Mouse (Mus musculus) liver, adult 2 months (tissue): ENCODE data around the gene Zfp113. TPM values are rescaled to one million over a fixed set of nuclear protein-coding genes. Genes with fewer than 3 reads are reported as not detected.
A peak's percentile ranks its signal among the peaks of the same experiment; 100 is the strongest.
"Not testable (repeated sequence)": the region's sequence is repeated elsewhere in the genome, so short reads cannot be mapped to it uniquely, and the experiment has no call there.

ENCODE experiments used
- DNase-seq: peaks from one replicate; pipeline ENCODE4 v3.0.0-alpha.2; 2011; ENCODE audit warnings: low read depth, low spot score; ENCODE audit errors: extremely low read depth
- H3K27ac ChIP-seq: fragments of 200-500 bp; replicated peaks from 2 replicates; pipeline ENCODE4 v1.5.1; 2012; ENCODE audit warnings: low read depth, mild to moderate bottlenecking, control low read depth, inconsistent platforms, low read length; ENCODE audit not compliant: insufficient read depth
- H3K27me3 ChIP-seq: fragments of 200-500 bp; 2 replicates; pipeline ENCODE4 v1.6.1; 2012; ENCODE audit warnings: mild to moderate bottlenecking, moderate library complexity, low read length, inconsistent platforms; ENCODE audit not compliant: control insufficient read depth, insufficient read depth
- H3K36me3 ChIP-seq: fragments of 200-500 bp; 2 replicates; pipeline ENCODE4 v1.6.1; 2012; ENCODE audit warnings: low read length, inconsistent platforms; ENCODE audit not compliant: control insufficient read depth, insufficient read depth
- H3K4me1 ChIP-seq: fragments of 200-500 bp; 2 replicates; pipeline ENCODE4 v1.6.1; 2011; ENCODE audit warnings: low read length; ENCODE audit not compliant: control insufficient read depth, insufficient read depth
- H3K4me3 ChIP-seq: fragments of 200-500 bp; 2 replicates; pipeline ENCODE4 v1.5.1; 2011; ENCODE audit warnings: low read depth, mild to moderate bottlenecking, control low read depth, low read length, moderate library complexity; ENCODE audit not compliant: insufficient read depth
- H3K79me2 ChIP-seq: fragments of 200-500 bp; 2 replicates; pipeline ENCODE4 v1.6.1; 2012; ENCODE audit warnings: inconsistent platforms, mild to moderate bottlenecking, low read length, moderate library complexity; ENCODE audit not compliant: control insufficient read depth, insufficient read depth
- H3K9ac ChIP-seq: fragments of 200-500 bp; 2 replicates; pipeline ENCODE4 v1.6.1; 2012; ENCODE audit warnings: low read depth, mild to moderate bottlenecking, control low read depth, inconsistent platforms, low read length
- CTCF ChIP-seq: fragments of 200-500 bp; IDR thresholded peaks from 2 replicates; pipeline ENCODE4 v1.5.1; 2011; ENCODE audit warnings: low read depth, low read length, control low read depth
- POLR2A ChIP-seq: fragments of 200-500 bp; IDR thresholded peaks from 2 replicates; pipeline ENCODE4 v1.6.1; 2011; ENCODE audit warnings: low read length, control low read depth; ENCODE audit not compliant: insufficient read depth; ENCODE audit errors: extremely low read depth
- WGBS: fragments of 180-500 bp; shearing (Covaris S2); methylation state at CpG from one replicate; pipeline ENCODE4 v1.1.7; 2018; 5-methylcytosine and 5-hydroxymethylcytosine counted together
- polyA plus RNA-seq: library from polyadenylated mRNA; depleted of rRNA; stranded (reverse); fragments of >200 nt; gene quantifications from 2 replicates; pipeline ENCODE4 v1.2.3, GENCODE M21; 2012
- total RNA-seq: library from RNA; depleted of rRNA; stranded (reverse); fragments of >200 nt; gene quantifications from 2 replicates; pipeline ENCODE4 v1.2.3, GENCODE M21; 2014

The Zfp113 gene
- total and polyA plus RNA-seq, 2 experiments: 3.8 to 4.2 TPM

DNA sequence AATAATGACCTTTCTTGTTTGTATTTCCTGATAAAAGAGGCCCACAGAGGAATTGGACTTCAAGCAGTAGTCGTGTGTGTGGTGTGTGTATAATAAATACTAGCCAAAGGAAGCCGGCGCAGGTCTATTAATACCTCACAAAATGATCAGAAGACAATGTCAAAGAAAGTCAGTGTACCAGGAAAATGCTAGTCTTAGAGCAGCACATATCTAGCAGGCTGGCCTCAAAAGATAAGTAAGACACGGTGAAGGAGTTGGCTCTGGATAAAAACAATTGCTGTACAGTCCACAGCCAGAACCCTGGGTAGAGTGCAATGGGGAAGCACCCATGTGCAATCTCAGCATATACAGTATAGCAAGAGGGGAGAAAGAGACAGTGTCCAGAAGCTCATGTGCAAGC lies 18.3 kb downstream of the Zfp113 start:
- WGBS: 20% methylated on average over 4 of the region's 4 CpGs
- DNase-seq: no peak
- Histone ChIP-seq H3K4me3 (no peak overlapping the region), H3K79me2 (no peaks in the 10 kb centered on the region), H3K4me1 (no peaks in the 10 kb centered on the region), H3K9ac (no peak overlapping the region), H3K36me3 (peaks cover 17% of the 10 kb centered on the region), H3K27me3 (no peaks in the 10 kb centered on the region), H3K27ac (no peak overlapping the region)
- TF ChIP-seq POLR2A (no peak), CTCF (no peak)

- DNase-seq: no peak
- Histone ChIP-seq H3K4me1 (no peaks in the 10 kb centered on the region), H3K36me3 (peaks cover 47% of the 10 kb centered on the region), H3K9ac (no peak overlapping the region), H3K4me3 (no peak overlapping the region), H3K27me3 (no peaks in the 10 kb centered on the region), H3K79me2 (no peaks in the 10 kb centered on the region), H3K27ac (no peak overlapping the region)
- TF ChIP-seq CTCF (no peak), POLR2A (no peak)
- WGBS: 92% methylated on average over 5 of the region's 5 CpGs
Observed at GRCm38 (mm10) chr5:138132425-138133064, 23.0 kb downstream of the Zfp113 start.

DNA sequence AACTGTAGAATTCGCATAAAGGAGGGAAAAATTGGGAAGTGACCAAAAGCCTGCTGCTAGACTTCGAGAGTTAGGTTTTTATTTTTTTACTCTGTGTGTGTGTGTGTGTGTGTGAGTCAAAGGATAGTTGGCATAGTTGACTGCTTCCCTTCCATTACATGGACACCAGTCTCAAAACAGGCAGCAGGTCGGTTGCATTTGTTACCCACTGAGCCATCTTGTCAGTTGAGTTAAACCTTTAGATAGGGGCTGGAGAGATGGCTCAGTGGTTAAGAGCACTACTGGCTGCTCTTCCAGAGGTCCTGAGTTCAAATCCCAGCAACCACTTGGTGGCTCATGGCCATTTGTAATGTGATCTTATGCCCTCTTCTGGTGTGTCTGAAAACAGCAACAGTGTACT lies 37.5 kb downstream of the Zfp113 start:
- WGBS: 39% methylated on average over 3 of the region's 3 CpGs
- Histone ChIP-seq H3K27ac (no peak overlapping the region), H3K79me2 (no peaks in the 10 kb centered on the region; the same call in 1 of the 2 replicates), H3K4me3 (no peak overlapping the region; the same call in 1 of the 2 replicates), H3K27me3 (no peaks in the 10 kb centered on the region), H3K36me3 (peaks cover 4% of the 10 kb centered on the region), H3K9ac (no peak overlapping the region), H3K4me1 (peaks cover 11% of the 10 kb centered on the region)
- no peak for DNase-seq
- TF ChIP-seq CTCF (no peak), POLR2A (no peak)

DNA sequence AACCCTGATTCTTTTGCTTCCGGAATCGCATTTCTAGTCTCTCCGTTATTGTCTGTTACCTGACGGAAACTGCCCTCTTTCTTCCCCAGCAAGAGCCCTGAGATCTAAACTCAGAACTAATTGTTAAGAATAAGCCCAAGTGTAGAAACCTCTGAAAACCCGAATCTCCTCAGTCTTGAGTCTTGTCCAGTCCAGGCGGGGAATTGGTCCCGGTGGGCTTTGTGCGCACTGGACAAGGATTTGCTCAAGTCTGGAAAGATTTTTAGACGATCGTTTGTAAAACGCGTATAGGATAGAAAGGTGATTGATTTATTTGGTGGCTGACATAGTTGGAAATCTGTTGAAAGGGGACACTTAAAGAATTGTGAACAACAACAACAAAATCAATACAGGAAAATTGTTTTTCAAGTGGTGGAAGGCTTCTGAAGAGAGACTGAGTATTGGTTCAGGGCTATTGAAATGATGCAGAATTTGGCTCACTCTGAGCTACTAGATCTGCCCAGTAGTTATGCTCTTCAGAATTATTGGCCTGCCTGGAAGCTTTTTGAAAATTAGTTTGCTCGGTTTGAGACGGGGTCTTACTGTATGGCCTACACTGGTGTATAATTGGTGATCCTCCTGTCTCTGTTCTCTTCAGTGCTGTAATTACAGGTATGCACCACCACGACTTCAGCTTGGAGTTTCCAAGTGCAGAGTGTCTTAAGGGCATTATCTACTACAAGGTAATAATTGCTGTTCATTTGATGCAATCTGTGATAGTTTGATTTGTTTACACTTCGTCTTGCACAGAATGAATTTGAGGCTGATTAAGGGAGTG lies 38.1 kb downstream of the Zfp113 start:
- peaks cover 2% of the 10 kb centered on the region; the same call in 1 of the 2 replicates for H3K36me3 ChIP-seq
- WGBS: 1% methylated on average over 16 of the region's 16 CpGs

GRCm38 (mm10) chr5:138116255-138117198 lies 39.0 kb downstream of the Zfp113 start, which contains the start of gene Zscan21:
TSS of gene Zscan21 (plus strand) at chr5:138116903.
- no peaks in the 10 kb centered on the region; the same call in 1 of the 2 replicates for H3K79me2 ChIP-seq
- peaks cover 11% of the 10 kb centered on the region for H3K4me1 ChIP-seq
- peak; percentile 85 for DNase-seq
- TF ChIP-seq POLR2A: peak; percentile 85
- TF ChIP-seq CTCF: peak; percentile 18; the same call in 1 of the 2 replicates
- peak within 1 kb of the TSS; percentile 80 for H3K9ac ChIP-seq
- 5% methylated on average over 38 of the region's 38 CpGs for WGBS
- no peaks in the 10 kb centered on the region for H3K27me3 ChIP-seq
- H3K27ac ChIP-seq: peak within 1 kb of the TSS; percentile 86
- H3K36me3 ChIP-seq: peaks cover 2% of the 10 kb centered on the region; the same call in 1 of the 2 replicates
- H3K4me3 ChIP-seq: peak within 1 kb of the TSS; percentile 74

More for the DNA sequence above, 38.1 kb downstream of the Zfp113 start:
- H3K27me3 ChIP-seq: no peaks in the 10 kb centered on the region
- H3K27ac ChIP-seq: peak overlapping the region; percentile 86
- no peaks in the 10 kb centered on the region; the same call in 1 of the 2 replicates for H3K79me2 ChIP-seq
- H3K4me3 ChIP-seq: peak overlapping the region; percentile 74
- no peak for TF ChIP-seq CTCF
- no peak for TF ChIP-seq POLR2A
- H3K9ac ChIP-seq: peak overlapping the region; percentile 80
- DNase-seq: peak; percentile 51
- H3K4me1 ChIP-seq: peaks cover 11% of the 10 kb centered on the region

DNA sequence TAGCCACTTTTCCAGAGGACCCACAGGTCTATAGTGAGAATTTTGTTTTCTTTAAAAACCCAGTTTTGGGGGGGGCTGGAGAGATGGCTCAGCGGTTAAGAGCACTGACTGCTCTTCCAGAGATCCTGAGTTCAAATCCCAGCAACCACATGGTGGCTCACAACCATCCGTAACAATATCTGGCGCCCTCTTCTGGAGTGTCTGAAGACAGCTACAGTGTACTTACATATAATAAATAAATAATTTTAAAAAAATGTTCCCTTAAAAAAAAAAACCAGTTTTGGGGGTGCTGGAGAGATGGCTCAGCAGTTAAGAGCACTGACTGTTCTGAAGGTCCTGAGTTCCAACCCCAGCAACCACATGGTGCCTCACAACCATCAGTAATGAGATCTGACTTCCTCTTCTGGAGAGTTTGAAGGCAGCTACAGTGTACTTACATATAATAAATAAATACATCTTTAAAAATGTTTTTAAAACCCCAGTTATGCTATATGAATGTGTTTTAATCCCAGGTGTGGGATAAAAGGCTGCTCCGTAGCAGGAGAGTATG lies 45.6 kb downstream of the Zfp113 start:
- not testable (repeated sequence) for H3K36me3 ChIP-seq, H3K27ac ChIP-seq, H3K4me3 ChIP-seq, H3K9ac ChIP-seq, H3K27me3 ChIP-seq, H3K79me2 ChIP-seq, DNase-seq, H3K4me1 ChIP-seq
- WGBS: 65% methylated on average over 4 of the region's 4 CpGs
